Mouse (Mus musculus): Measurements from ENCODE around the gene Gm42674.
A peak's percentile ranks its signal among the peaks of the same experiment; 100 is the strongest.

Gene Gm42674

DNA sequence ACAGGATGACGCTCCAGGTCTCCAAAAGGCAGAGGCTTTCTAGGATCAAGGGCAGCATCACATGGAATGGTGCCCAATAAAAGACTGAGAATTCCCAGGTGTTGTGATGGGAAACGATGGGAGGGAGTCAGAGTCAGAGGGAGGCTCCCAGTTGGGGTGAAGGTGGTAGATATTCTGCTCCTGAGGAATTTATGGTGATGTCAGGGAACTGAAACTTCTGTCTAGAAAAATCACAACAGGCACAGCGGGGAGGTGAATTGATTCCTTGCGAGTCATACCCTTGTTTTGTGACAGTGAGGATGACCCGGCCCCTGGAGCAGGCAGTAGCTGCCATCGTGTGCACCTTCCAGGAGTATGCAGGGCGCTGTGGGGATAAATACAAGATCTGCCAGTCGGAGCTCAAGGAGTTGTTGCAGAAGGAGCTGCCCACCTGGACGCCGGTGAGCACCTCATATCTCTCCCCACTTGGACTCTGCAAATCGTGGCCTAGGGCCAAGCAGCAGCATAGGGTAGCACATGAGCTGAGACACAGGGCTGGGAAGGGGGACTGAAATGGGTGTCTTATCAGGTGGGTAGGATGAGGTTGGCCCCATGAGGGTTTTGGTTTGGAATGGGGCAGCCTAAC, at the start of gene Gm42674:
Gene Gm42674 (plus strand): TSS at position 419 of the 625 bp plus-strand sequence.
- DNase-seq (ENCODE audit: low spot score), result no peak

- no peak for DNase-seq (ENCODE audit: low spot score)
Observed at GRCm38 (mm10) chr3:90552231-90552630, 49.5 kb upstream of the Gm42674 start.

DNA sequence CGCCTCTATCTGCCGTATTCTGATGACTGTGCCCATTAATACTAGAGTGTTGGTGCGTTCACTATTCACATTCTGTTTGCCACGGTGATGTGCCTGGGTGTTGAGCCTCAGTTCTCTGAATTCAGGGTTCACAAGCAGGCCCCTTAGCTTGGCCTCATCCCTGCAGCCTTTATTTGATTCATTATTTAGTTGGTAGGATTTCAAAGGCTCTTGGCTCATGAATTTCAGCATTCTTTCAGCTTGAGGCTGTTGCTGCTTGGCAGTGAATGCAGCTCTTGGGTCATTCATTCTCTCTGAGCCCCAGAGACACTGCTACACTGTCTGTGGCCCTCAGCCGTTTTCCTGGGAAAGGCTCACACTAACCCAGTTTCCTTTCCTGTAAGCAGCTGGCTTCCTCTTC, 45.8 kb upstream of the Gm42674 start:
- no peak for DNase-seq (ENCODE audit: low spot score)

- no peak for DNase-seq (ENCODE audit: low spot score)
Observed at GRCm38 (mm10) chr3:90560008-90560628, 41.6 kb upstream of the Gm42674 start, which contains the start of gene S100a3. Gene S100a3, plus strand, starts transcription at chr3:90560578.

DNA sequence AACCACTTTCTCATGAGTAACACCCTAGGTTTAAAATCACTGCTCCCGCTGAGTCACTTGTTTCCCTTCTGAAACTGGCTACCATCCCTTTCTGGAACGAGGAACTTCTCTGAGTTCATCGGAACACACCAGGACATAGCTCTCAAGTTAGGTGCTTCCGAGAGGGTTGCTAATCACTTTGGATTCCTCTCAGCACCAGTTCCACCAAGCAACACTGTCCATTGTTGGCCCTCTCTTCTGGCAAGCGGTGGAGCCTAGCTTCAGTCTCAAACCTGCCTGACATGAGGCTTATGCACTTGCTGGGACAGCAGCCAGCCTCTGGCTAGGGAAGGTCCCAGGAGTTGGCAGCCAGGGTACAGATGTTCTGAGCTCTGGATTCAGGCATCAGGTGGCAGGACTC, 27.0 kb upstream of the Gm42674 start:
- DNase-seq (ENCODE audit: low spot score), result no peak

GRCm38 (mm10) chr3:90575320-90575719, 26.4 kb upstream of the Gm42674 start:
- DNase-seq (ENCODE audit: low spot score), result no peak

- DNase-seq (ENCODE audit: low spot score), result no peak
Observed at GRCm38 (mm10) chr3:90576351-90577001, 25.2 kb upstream of the Gm42674 start.

- no peak for DNase-seq (ENCODE audit: low spot score)
Observed at GRCm38 (mm10) chr3:90579433-90579832, 22.3 kb upstream of the Gm42674 start.

- DNase-seq (ENCODE audit: low spot score), result no peak
Observed at GRCm38 (mm10) chr3:90581141-90581540, 20.6 kb upstream of the Gm42674 start.

GRCm38 (mm10) chr3:90582156-90582555, 19.5 kb upstream of the Gm42674 start:
- DNase-seq (ENCODE audit: low spot score), result no peak

GRCm38 (mm10) chr3:90582556-90582955, 19.1 kb upstream of the Gm42674 start:
- no peak for DNase-seq (ENCODE audit: low spot score)

DNA sequence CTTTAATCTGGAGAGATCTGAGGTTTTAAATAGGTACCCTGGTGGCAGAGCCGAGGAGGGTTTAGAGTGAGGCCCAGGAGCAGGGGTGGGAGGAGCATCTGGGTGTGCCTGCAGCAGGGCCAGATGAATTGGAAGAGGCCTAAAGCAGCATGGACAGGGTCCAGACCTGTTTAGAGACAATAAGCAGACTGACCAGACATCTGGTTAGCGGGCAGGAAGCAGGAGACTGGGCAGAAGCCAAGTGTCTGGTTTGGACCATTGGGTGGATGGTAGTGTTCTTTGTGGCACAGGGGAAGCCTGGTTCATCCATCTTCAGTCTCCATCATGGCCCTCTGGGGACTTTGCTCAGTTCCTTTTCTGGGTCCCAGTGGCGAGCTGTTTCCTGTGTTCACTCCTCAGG, 17.8 kb upstream of the Gm42674 start:
- DNase-seq (ENCODE audit: low spot score), result no peak

- DNase-seq (ENCODE audit: low spot score), result peak; percentile 71
Observed at GRCm38 (mm10) chr3:90585595-90585994, 16.1 kb upstream of the Gm42674 start.

- no peak for DNase-seq (ENCODE audit: low spot score)
Observed at GRCm38 (mm10) chr3:90586016-90586643, 15.6 kb upstream of the Gm42674 start.

- DNase-seq (ENCODE audit: low spot score), result peak; percentile 84
Observed at GRCm38 (mm10) chr3:90586906-90587305, 14.8 kb upstream of the Gm42674 start.

DNA sequence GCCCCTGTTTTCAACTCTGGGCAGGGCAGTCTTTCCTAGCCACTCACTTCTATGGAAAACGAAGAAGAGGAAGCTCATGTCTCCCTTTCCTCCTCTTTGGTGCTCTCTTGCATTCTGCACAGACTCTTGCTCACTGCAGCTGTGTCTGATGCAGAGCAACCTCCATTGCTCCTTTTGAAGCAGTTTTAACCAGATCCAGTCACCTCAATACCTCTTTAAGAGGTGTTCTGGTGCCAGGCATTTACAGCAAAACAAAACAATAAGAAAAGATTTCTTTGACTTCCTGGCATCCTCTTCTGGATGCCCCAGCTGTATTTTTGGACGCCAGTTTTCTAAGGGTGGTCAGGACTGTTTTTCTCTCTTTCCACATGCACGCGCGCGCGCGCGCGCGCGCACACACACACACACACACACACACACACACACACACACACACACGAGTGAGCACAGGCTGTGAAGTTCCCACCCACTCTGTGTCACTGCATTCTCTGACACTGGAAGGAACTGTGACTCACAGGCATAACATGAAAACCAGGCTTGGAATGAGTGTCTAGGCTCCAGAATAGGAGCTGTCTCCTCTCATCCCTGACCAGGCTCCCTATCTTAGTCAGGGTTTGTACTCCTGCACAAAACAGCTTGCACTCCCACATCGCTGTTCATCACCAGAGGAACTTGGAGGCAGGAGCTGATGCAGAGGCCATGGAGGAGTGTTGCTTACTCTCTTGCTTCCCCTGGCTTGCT, 14.2 kb upstream of the Gm42674 start:
- DNase-seq (ENCODE audit: low spot score), result no peak

DNA sequence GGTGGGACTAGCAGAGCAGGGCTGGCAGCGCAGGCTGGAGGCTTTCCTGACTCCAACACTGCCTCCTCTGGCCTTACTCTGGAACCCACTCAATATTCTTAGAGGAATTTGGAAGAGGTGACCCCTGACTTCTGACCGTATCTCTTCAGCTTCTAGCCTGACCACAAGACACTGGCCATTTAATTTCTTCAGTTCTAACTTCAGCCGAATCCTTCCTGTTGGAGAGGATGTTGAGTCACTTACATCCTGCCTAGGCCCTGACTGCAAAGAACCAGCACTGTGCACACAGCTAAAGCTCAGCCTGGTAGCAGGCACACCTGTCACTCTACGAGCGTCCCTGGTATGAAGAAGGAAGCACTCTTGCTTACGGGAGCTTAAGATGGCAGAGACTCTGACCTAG, 12.3 kb upstream of the Gm42674 start:
- DNase-seq (ENCODE audit: low spot score), result no peak

DNA sequence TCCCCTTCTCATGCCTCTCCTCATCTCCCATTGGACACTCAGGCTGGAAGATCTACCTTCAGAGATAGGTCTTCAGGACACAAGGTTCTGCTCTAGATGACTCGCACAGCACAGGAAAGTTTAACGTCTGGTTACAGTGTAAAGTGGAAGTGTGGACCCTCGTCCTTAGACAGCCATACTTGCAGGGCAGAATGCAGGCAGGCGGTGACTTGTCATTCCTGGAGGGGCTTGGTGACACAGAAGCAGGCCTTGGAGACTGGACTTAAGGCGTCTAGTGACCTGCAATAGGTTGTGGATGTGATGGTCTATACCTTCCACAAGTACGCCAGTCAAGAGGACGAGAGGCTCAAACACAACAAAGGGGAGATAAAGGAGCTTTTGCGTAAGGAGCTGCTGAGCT, 11.8 kb upstream of the Gm42674 start, which contains the start of gene S100a2:
Gene S100a2 (plus strand): TSS at position 301 of the 400 bp plus-strand sequence.
- DNase-seq (ENCODE audit: low spot score), result no peak

GRCm38 (mm10) chr3:90594466-90594865, 7.2 kb upstream of the Gm42674 start:
- no peak for DNase-seq (ENCODE audit: low spot score)

DNA sequence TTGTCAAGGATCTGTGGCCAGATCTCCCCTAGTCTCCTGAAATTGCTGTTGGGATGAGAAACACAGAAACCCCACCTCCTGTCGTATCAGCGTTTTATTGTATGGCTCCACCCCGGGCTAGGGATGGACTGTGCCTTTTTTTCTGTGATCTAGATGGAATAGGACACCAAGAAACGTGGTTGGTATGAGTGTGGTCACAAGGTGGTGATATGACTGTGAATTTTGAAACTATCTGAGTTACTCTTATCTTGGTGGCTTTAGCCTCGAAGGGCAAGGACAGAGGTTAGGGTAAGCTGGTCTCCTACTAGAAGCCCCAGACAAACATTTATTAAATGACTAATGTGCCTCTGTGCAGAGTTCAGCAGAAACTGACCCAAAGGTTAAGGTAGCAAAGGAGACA, 6.1 kb upstream of the Gm42674 start:
- DNase-seq (ENCODE audit: low spot score), result no peak

DNA sequence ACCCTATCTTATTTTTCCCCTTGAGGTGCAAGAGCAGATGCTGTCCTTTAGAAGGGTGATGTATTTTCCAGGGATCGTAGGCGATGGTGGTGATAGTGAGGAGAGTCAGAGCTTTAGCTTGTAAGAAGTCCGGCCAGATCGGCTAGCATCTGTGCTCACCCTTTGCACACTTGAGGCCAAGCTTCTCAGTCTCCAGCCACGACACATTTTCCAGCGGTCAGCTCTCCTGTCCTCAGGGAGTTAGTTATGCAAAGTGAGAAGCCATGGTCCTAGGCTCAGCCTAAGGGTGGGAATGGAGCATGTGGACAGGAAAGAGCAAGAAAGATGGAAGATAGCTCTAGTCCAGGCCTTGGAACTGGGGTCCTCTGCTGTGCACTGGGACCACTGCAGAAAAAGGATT, 4.9 kb upstream of the Gm42674 start:
- no peak for DNase-seq (ENCODE audit: low spot score)

DNA sequence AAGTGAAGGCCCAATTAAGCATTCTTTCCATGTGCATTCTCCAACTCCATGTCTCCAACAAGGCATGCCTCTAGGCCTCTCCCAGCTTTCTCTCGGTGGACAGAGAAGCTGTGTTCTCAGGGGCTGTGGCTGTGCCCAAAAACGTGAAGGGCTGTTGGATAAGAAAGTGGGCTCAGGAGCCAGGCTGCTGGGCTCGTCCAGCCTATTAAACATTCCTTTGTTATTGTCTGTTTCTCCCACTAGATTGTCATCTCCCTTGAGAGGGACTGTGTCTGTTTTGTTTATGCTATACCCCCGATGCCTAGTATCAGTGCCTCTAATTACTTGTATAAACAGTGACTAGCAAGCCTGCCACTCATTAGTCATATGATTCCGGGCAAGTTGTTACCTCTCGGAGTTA, 4.0 kb upstream of the Gm42674 start:
- no peak for DNase-seq (ENCODE audit: low spot score)
